In genomic region chr2:158641869-158642268, GRCm38 (mm10) we compare ENCODE assay signal across 8 mouse cellular contexts. TPM values are rescaled to one million over a fixed set of nuclear protein-coding genes. Genes with fewer than 3 reads are reported as not detected.
A peak's percentile ranks its signal among the peaks of the same experiment; 100 is the strongest.
DNase-seq lines count a peak whose midpoint lies in the region; ATAC-seq and TF ChIP-seq lines count a peak whose summit lies in the region.

No protein-coding gene starts in this region.

- no peak for TF ChIP-seq EP300 in ES-Bruce4 (IDR thresholded peaks at IDR 0.05; ENCODE audit: insufficient read depth, low read depth, low read length)

- no peaks in the 10 kb centered on the region for H3K9me3 ChIP-seq in ES-Bruce4 (replicated peaks; ENCODE audit: control insufficient read depth, insufficient read depth, low read length, poor library complexity, severe bottlenecking)
- H3K9me3 ChIP-seq in lung, embryonic 16.5 days (ENCODE audit: control insufficient read depth, low read length), result no peaks in the 10 kb centered on the region

- H3K27me3 ChIP-seq in ES-Bruce4 (ENCODE audit: control insufficient read depth, insufficient read depth, low read length, poor library complexity, severe bottlenecking), result no peaks in the 10 kb centered on the region
- H3K27me3 ChIP-seq in lung, embryonic 16.5 days (ENCODE audit: control insufficient read depth, insufficient read depth, low read depth, low read length), result no peaks in the 10 kb centered on the region

- TF ChIP-seq POLR2A in ES-Bruce4 (IDR thresholded peaks at IDR 0.05; ENCODE audit: insufficient read depth, low read length), result no peak

- 0 out of 2 replicates have a peak, but pooled peaks have one; percentile 43 for ATAC-seq in lung, embryonic 16.5 days (ENCODE audit: low read depth)
- no peak for ATAC-seq in activated CD4-positive, CD25-positive, alpha-beta regulatory T cell, adult 4 months

- H3K4me2 ChIP-seq in lung, embryonic 16.5 days (ENCODE audit: low read depth, low read length), result no peak overlapping the region

- peak; percentile 64 for DNase-seq in A20 (ENCODE audit: low read depth, low spot score)
- DNase-seq in cerebellum, postnatal 10 days, result peak; percentile 85 to 89
- peak; percentile 56 to 67 for DNase-seq in frontal cortex, postnatal 25 days (ENCODE audit: low spot score in 2 of 2)
- peak; percentile 84 for DNase-seq in kidney, postnatal 10 days
- DNase-seq in retina, postnatal 7 days (ENCODE audit: low read depth, low spot score), result peak; percentile 58

- no peak overlapping the region for H3K4me3 ChIP-seq in ES-Bruce4 (ENCODE audit: low read depth, low read length)
- no peak overlapping the region for H3K4me3 ChIP-seq in lung, embryonic 16.5 days (ENCODE audit: low read length)

- H3K27ac ChIP-seq in ES-Bruce4 (ENCODE audit: insufficient read depth, low read length), result no peak overlapping the region
- H3K27ac ChIP-seq in lung, embryonic 16.5 days (ENCODE audit: low read length), result no peak overlapping the region

- peak; percentile 89 for TF ChIP-seq CTCF in ES-Bruce4 (IDR thresholded peaks at IDR 0.05; ENCODE audit: low read depth, low read length)

- peaks cover 8% of the 10 kb centered on the region; the same call in 1 of the 2 replicates for H3K36me3 ChIP-seq in ES-Bruce4 (ENCODE audit: control insufficient read depth, insufficient read depth, low read length, poor library complexity, severe bottlenecking)
- H3K36me3 ChIP-seq in lung, embryonic 16.5 days (ENCODE audit: control insufficient read depth, insufficient read depth, low read length), result peaks cover 18% of the 10 kb centered on the region

- WGBS in lung, embryonic 16.5 days, result 6% methylated on average over 2 of the region's 2 CpGs

- H3K9ac ChIP-seq in ES-Bruce4 (ENCODE audit: low read depth, poor library complexity, severe bottlenecking), result no peak overlapping the region
- no peak overlapping the region for H3K9ac ChIP-seq in lung, embryonic 16.5 days (ENCODE audit: low read length)

- no peaks in the 10 kb centered on the region for H3K4me1 ChIP-seq in ES-Bruce4 (ENCODE audit: control insufficient read depth, insufficient read depth, low read length)
- no peaks in the 10 kb centered on the region for H3K4me1 ChIP-seq in lung, embryonic 16.5 days (replicated peaks; ENCODE audit: control insufficient read depth, insufficient read depth, low read length)

RNA-seq across cellular contexts. Expression of gene Actr5, which starts 17.2 kb away (rescaled TPM):
- 12.5 and 12.8 TPM in 2 replicates for polyA plus RNA-seq in ES-Bruce4 (2011; ENCODE audit: insufficient read depth, insufficient read length, low read depth, missing spikeins)
- polyA plus RNA-seq in lung, embryonic 16.5 days (2015; fragmentation: Nextera tagmentation; extraction: Ambion mirVana), result 4.9 and 7.2 TPM in 2 replicates
- 1 to 10 TPM; 3.1 to 3.2 TPM for polyA plus RNA-seq in activated CD4-positive, CD25-positive, alpha-beta regulatory T cell, adult 4 months (2017; shearing (Covaris generic))

RNA-seq across cellular contexts. Expression of gene Ppp1r16b, which starts 23.3 kb away (rescaled TPM):
- polyA plus RNA-seq in ES-Bruce4 (2011; ENCODE audit: insufficient read depth, insufficient read length, low read depth, missing spikeins), result 3.2 and 3.7 TPM in 2 replicates
- polyA plus RNA-seq in lung, embryonic 16.5 days (2015; fragmentation: Nextera tagmentation; extraction: Ambion mirVana), result 22.5 and 24.4 TPM in 2 replicates
- 100 to 1,000 TPM; 100 to 110 TPM for polyA plus RNA-seq in activated CD4-positive, CD25-positive, alpha-beta regulatory T cell, adult 4 months (2017; shearing (Covaris generic))

RNA-seq across cellular contexts. Expression of gene Slc32a1, which starts 31.3 kb away (rescaled TPM):
- polyA plus RNA-seq in ES-Bruce4 (2011; ENCODE audit: insufficient read depth, insufficient read length, low read depth, missing spikeins), result not detected in 2 replicates
- polyA plus RNA-seq in lung, embryonic 16.5 days (2015; fragmentation: Nextera tagmentation; extraction: Ambion mirVana), result not detected in 2 replicates
- polyA plus RNA-seq in activated CD4-positive, CD25-positive, alpha-beta regulatory T cell, adult 4 months (2017; shearing (Covaris generic)), result not detected
